Mouse (Mus musculus) bone marrow, adult 2 months (tissue): Measurements from ENCODE around the gene Olfr1057. TPM values are rescaled to one million over a fixed set of nuclear protein-coding genes. Genes with fewer than 3 reads are reported as not detected.

Source experiments
- polyA plus RNA-seq: library from polyadenylated mRNA; stranded (reverse); fragments of >200 nt; gene quantifications from 2 replicates; pipeline ENCODE4 v1.2.4, GENCODE M21; 2011; ENCODE audit warnings: low replicate concordance; ENCODE audit not compliant: missing spikeins, insufficient read depth, insufficient read length

Gene Olfr1057
- polyA plus RNA-seq, 1 experiment = not detected

Other genes with a start within 250 kb of the Olfr1057 start
- not detected in 2 replicates for gene Olfr1039, start 242.5 kb downstream of the Olfr1057 start, polyA plus RNA-seq
- gene Olfr1040, start 231.7 kb downstream of the Olfr1057 start, polyA plus RNA-seq = not detected in 2 replicates
- not detected in 2 replicates for gene Olfr1042, start 216.6 kb downstream of the Olfr1057 start, polyA plus RNA-seq
- gene Olfr1043, start 210.9 kb downstream of the Olfr1057 start, polyA plus RNA-seq = not detected in 2 replicates
- gene Olfr1044, start 200.6 kb downstream of the Olfr1057 start, polyA plus RNA-seq = not detected in 2 replicates
- gene Olfr52, start 192.7 kb downstream of the Olfr1057 start, polyA plus RNA-seq = not detected in 2 replicates
- not detected in 2 replicates for gene Olfr1045, start 175.4 kb downstream of the Olfr1057 start, polyA plus RNA-seq
- not detected in 2 replicates for gene Olfr1046, start 159.1 kb downstream of the Olfr1057 start, polyA plus RNA-seq
- not detected in 2 replicates for gene Olfr1047, start 147.0 kb downstream of the Olfr1057 start, polyA plus RNA-seq
- gene Olfr1048, start 138.1 kb downstream of the Olfr1057 start, polyA plus RNA-seq = not detected in 2 replicates
- gene Olfr1049, start 120.1 kb downstream of the Olfr1057 start, polyA plus RNA-seq = not detected in 2 replicates
- not detected in 2 replicates for gene Olfr1051, start 99.3 kb downstream of the Olfr1057 start, polyA plus RNA-seq
- not detected in 2 replicates for gene Olfr1052, start 85.9 kb downstream of the Olfr1057 start, polyA plus RNA-seq
- not detected in 2 replicates for gene Olfr1053, start 63.1 kb downstream of the Olfr1057 start, polyA plus RNA-seq
- gene Olfr1054, start 43.0 kb downstream of the Olfr1057 start, polyA plus RNA-seq = not detected in 2 replicates
- gene Olfr1055, start 28.1 kb downstream of the Olfr1057 start, polyA plus RNA-seq = not detected in 2 replicates
- gene Olfr1056, start 15.9 kb downstream of the Olfr1057 start, polyA plus RNA-seq = not detected in 2 replicates
- not detected in 2 replicates for gene Olfr1058, start 10.2 kb upstream of the Olfr1057 start, polyA plus RNA-seq
- gene Olfr1061, start 35.7 kb upstream of the Olfr1057 start, polyA plus RNA-seq = not detected in 2 replicates
- gene Olfr1062, start 48.4 kb upstream of the Olfr1057 start, polyA plus RNA-seq = 0.45 and 0.97 TPM in 2 replicates
- gene Olfr1065, start 72.2 kb upstream of the Olfr1057 start, polyA plus RNA-seq = not detected in 2 replicates
- not detected in 2 replicates for gene Olfr1066, start 77.9 kb upstream of the Olfr1057 start, polyA plus RNA-seq
- gene Olfr228, start 109.0 kb upstream of the Olfr1057 start, polyA plus RNA-seq = not detected in 2 replicates
- gene Olfr1076, start 130.1 kb upstream of the Olfr1057 start, polyA plus RNA-seq = not detected in 2 replicates
- not detected in 2 replicates for gene Olfr1079, start 164.1 kb upstream of the Olfr1057 start, polyA plus RNA-seq
- gene Olfr1080, start 179.8 kb upstream of the Olfr1057 start, polyA plus RNA-seq = not detected in 2 replicates
- 1.0 TPM in 1 of 2 replicates, not detected in the other for gene Olfr1082, start 220.6 kb upstream of the Olfr1057 start, polyA plus RNA-seq